Mouse (Mus musculus) adrenal gland, postnatal 10 days (tissue): ENCODE results near the gene Gm49359. TPM values are rescaled to one million over a fixed set of nuclear protein-coding genes. Genes with fewer than 3 reads are reported as not detected.
"Not testable (repeated sequence)": the region's sequence is repeated elsewhere in the genome, so short reads cannot be mapped to it uniquely, and the experiment has no call there.

ENCODE experiments used
- DNase-seq: peaks from one replicate; pipeline ENCODE4 v3.0.0; 2021; ENCODE audit warnings: mixed read lengths
- long read RNA-seq, 2 experiments: library from polyadenylated mRNA; stranded (forward); transcript quantifications; one replicate each; pipeline ENCODE4 v2.0.0; 2021
- microRNA-seq: library from miRNA; unstranded; fragments of <30 nt; microRNA quantifications from one replicate; pipeline ENCODE4 v1.2.0, GENCODE M21; 2021
- total RNA-seq, 2 experiments: library from RNA; stranded (reverse); gene quantifications; 2 replicates each; pipeline ENCODE4 v1.2.3; 2021

Gene Gm49359
- 10 to 100 TPM; 10.8 to 14.2 TPM for total RNA-seq
- long read RNA-seq, experiment 1, transcript Gm49359-201 (4 exons, 2,492 nt): major isoform, 5 of 8 reads
- long read RNA-seq, experiment 1, partial matches to known transcripts: 0 of 8 reads
- long read RNA-seq, experiment 1, other reads (novel, unspliced or antisense): 3 of 8 reads
- long read RNA-seq, experiment 2, transcript Gm49359-201 (4 exons, 2,492 nt): major isoform, 6 of 6 reads
- long read RNA-seq, experiment 2, partial matches to known transcripts: 0 of 6 reads
- long read RNA-seq, experiment 2, other reads (novel, unspliced or antisense): 0 of 6 reads

DNA sequence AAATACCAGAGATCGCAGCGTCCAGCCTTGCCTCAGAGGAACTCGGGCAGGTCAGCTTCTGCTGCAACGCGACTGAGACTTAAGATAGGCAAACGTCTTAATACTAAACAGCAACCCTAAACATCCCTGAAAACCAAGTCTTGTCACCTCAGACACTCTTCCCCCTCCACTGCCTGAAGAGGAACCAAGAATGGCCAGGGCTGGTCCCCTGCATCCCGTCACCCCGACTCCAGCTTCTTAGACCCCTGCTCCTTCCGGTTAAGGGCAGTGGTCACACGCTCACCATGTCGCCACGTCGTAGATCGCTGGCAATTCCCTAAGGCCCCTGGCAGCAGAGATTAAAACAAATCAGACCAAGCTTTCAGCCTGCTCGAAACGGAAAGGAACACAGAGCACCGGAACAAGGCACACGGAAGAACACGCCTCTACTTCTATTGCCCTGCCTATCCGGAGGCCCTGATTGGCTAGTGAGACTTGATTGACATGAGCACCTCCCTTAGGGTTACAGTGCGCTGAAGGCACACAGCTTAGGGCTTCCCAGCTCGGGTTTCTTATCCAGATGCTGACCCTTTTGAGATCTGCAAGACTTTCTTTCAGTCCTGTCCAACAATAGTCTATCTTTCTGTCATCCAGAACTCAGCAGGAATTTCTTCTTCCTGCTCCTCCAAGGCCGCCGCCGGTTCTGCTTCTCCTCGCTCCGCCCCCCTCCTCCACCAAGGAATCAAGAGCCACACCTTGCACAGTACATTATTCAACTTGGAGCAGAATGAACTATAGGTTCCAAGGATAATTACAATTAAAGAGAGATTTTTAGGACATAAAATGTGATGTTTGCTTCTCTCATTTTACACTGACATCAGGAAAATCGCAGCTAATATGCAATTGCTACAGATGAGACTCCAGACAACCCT, at the start of gene Gm49359:
TSS of gene Gm49359 (minus strand) at position 409 of the 911 bp plus-strand sequence.
- DNase-seq: peak; percentile 91

DNA sequence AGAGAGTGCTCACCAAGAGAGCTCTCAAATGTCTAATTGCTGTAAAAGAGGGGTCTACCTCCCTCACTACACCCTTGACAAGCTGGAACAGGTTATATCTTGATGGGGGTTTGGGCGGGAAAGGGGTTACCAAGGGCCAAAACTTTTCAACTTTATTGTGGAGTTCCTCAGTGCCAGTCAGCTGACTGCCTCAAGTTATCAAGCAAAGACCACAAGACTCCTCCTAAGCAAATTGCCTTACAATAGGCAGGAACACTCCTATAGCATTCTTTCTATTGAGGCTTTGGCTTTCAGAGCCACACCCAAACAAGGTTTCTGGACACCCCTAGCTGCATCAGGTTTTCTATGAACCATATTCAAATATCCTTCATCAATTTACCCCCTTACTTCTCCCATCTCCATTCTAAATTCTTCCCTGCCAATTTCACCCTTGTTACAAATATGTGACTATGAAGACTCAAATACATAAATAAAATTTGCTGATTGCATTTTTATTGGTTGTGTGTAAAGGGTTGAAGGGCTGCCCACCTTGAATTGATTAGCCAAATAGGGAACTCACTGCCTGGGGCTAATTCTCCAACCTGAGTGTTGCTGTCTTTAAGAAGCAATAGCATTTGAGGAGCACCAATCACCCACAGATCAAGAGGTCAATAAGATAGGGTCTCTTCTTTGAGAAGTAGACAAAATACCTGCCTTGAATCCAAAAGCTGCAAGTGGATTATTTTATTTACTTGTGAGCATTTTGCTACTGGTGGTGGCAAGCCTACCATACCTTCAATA, 44.2 kb upstream of the Gm49359 start:
- not testable (repeated sequence) for DNase-seq

GRCm38 (mm10) chr13:62472661-62473060, 6.0 kb upstream of the Gm49359 start:
- DNase-seq: not testable (repeated sequence)

- DNase-seq: peak; percentile 27
Observed at GRCm38 (mm10) chr13:62469947-62470346, 3.3 kb upstream of the Gm49359 start.

Small RNA genes within 50 kb of the gene (microRNA-seq; reads per million reads assigned to microRNA genes)
- gene Gm22256: 1.4 reads per million

Other genes starting within 250 kb of the Gm49359 start
- gene Gm3604, start 83.7 kb downstream of the Gm49359 start, total RNA-seq: 1 to 10 TPM in 1 of 2 experiments, under 1 TPM in 1; 0.99 to 1.8 TPM
- gene Zfp935, start 91.7 kb upstream of the Gm49359 start, total RNA-seq: under 1 TPM in 1 of 2 experiments, not detected in 1; 0.93 TPM
- gene Zfp934, start 104.4 kb upstream of the Gm49359 start, total RNA-seq: 1 to 10 TPM; 5.3 to 9.3 TPM
- gene 6720489N17Rik, start 157.3 kb upstream of the Gm49359 start, total RNA-seq: 1 to 10 TPM; 1.8 to 2.8 TPM